Comparison of ENCODE assay signal across 7 mouse cellular contexts in genomic region chr8:127438625-127439391, GRCm38 (mm10).
A peak's percentile ranks its signal among the peaks of the same experiment; 100 is the strongest.
DNase-seq lines count a peak whose midpoint lies in the region; ATAC-seq and TF ChIP-seq lines count a peak whose summit lies in the region.

No protein-coding gene starts in this region.

- 0 out of 2 replicates have a peak overlapping the region, but pooled peaks have one; percentile 11 for H3K4me2 ChIP-seq in limb, embryonic 13.5 days (replicated peaks)
- H3K4me2 ChIP-seq in midbrain, embryonic 14.5 days (ENCODE audit: low read length) = no peak overlapping the region
- H3K4me2 ChIP-seq in stomach, embryonic 16.5 days (ENCODE audit: low read depth, low read length) = no peak overlapping the region

- 51% methylated on average over 8 of the region's 8 CpGs for WGBS in limb, embryonic 13.5 days
- 70% methylated on average over 8 of the region's 8 CpGs for WGBS in midbrain, embryonic 14.5 days
- WGBS in stomach, embryonic 16.5 days = 54% methylated on average over 8 of the region's 8 CpGs

- peak; percentile 2 for ATAC-seq in Patski
- ATAC-seq in limb, embryonic 13.5 days (ENCODE audit: low FRiP score, low read depth) = peak; percentile 57
- no peak for ATAC-seq in midbrain, embryonic 14.5 days (ENCODE audit: low FRiP score, low TSS enrichment)
- ATAC-seq in stomach, embryonic 16.5 days (ENCODE audit: insufficient read depth, low FRiP score) = no peak

- no peak overlapping the region; the same call in 1 of the 2 replicates for H3K27ac ChIP-seq in limb, embryonic 13.5 days
- H3K27ac ChIP-seq in midbrain, embryonic 14.5 days (replicated peaks; ENCODE audit: low read depth, low read length) = 0 out of 2 replicates have a peak overlapping the region, but pooled peaks have one; percentile 3
- H3K27ac ChIP-seq in stomach, embryonic 16.5 days (ENCODE audit: low read length) = peak overlapping the region; percentile 88

- TF ChIP-seq CTCF in Patski (IDR thresholded peaks at IDR 0.05) = peak; percentile 83

- H3K4me3 ChIP-seq in limb, embryonic 13.5 days = no peak overlapping the region
- H3K4me3 ChIP-seq in midbrain, embryonic 14.5 days (replicated peaks; ENCODE audit: low read depth, low read length) = no peak overlapping the region
- no peak overlapping the region for H3K4me3 ChIP-seq in stomach, embryonic 16.5 days (replicated peaks; ENCODE audit: low read length)

- H3K36me3 ChIP-seq in limb, embryonic 13.5 days = peaks cover 5% of the 10 kb centered on the region
- no peaks in the 10 kb centered on the region for H3K36me3 ChIP-seq in midbrain, embryonic 14.5 days (ENCODE audit: control insufficient read depth, insufficient read depth, low read length)
- H3K36me3 ChIP-seq in stomach, embryonic 16.5 days (ENCODE audit: control insufficient read depth, insufficient read depth, low read length) = no peaks in the 10 kb centered on the region

- DNase-seq in Patski (ENCODE audit: low read depth, low spot score) = peak; percentile 28
- DNase-seq in embryo, embryonic 11.5 days (ENCODE audit: low read depth, low spot score) = peak; percentile 41
- peak; percentile 52 for DNase-seq in heart, adult 8-10 months (ENCODE audit: low spot score)
- DNase-seq in kidney, adult 18-20 months = peak; percentile 75
- peak; percentile 67 for DNase-seq in midbrain, embryonic 14.5 days

- peaks cover 40% of the 10 kb centered on the region for H3K4me1 ChIP-seq in limb, embryonic 13.5 days
- H3K4me1 ChIP-seq in midbrain, embryonic 14.5 days (ENCODE audit: control insufficient read depth, insufficient read depth, low read length) = peaks cover 13% of the 10 kb centered on the region; the same call in 1 of the 2 replicates
- peaks cover 28% of the 10 kb centered on the region for H3K4me1 ChIP-seq in stomach, embryonic 16.5 days (ENCODE audit: control insufficient read depth, insufficient read depth, low read length)

- in situ Hi-C loops in Patski (cut with MboI; ENCODE audit: low pct_unique_long_range_greater_than_20kb) = loop anchor here (5.0 kb wide), 2 partner anchors 923 to 1053 kb away; no protein-coding TSS in a partner anchor

- H3K9ac ChIP-seq in limb, embryonic 13.5 days = no peak overlapping the region
- no peak overlapping the region for H3K9ac ChIP-seq in midbrain, embryonic 14.5 days (replicated peaks; ENCODE audit: low read length)
- H3K9ac ChIP-seq in stomach, embryonic 16.5 days (ENCODE audit: low read length) = no peak overlapping the region

- H3K9me3 ChIP-seq in limb, embryonic 13.5 days = no peaks in the 10 kb centered on the region
- H3K9me3 ChIP-seq in midbrain, embryonic 14.5 days (ENCODE audit: control insufficient read depth, low read length) = no peaks in the 10 kb centered on the region
- no peaks in the 10 kb centered on the region for H3K9me3 ChIP-seq in stomach, embryonic 16.5 days (replicated peaks; ENCODE audit: control insufficient read depth, low read length)

- POLR2A ChIA-PET in Patski (lab: Charles Lee) = interaction anchor here (0.6 kb wide), 1 partner anchor 663 kb away, joined by 3 read pairs; no protein-coding TSS in a partner anchor

- CTCF ChIA-PET in Patski (lab: Charles Lee) = interaction anchor here (1.5 to 1.9 kb wide), 3 partner anchors 29 to 925 kb away, joined by 4 to 6 read pairs (median 5); no protein-coding TSS in a partner anchor

- H3K27me3 ChIP-seq in Patski = no peaks in the 10 kb centered on the region
- no peaks in the 10 kb centered on the region for H3K27me3 ChIP-seq in limb, embryonic 13.5 days
- no peaks in the 10 kb centered on the region for H3K27me3 ChIP-seq in midbrain, embryonic 14.5 days (ENCODE audit: control insufficient read depth, insufficient read depth, low read length)
- H3K27me3 ChIP-seq in stomach, embryonic 16.5 days (ENCODE audit: control insufficient read depth, insufficient read depth, low read length) = no peaks in the 10 kb centered on the region

Comparison
In these comparisons a context has a peak if more than half of its experiments do, and no peak if none do; other contexts are left out.
1. ATAC-seq: peak in Patski (single experiment) and limb, embryonic 13.5 days (single experiment); none in midbrain, embryonic 14.5 days (single experiment) and stomach, embryonic 16.5 days (single experiment).
2. Peak in every context shown above with its lines, with median percentiles within 50 percentile points of each other: DNase-seq.